Mouse (Mus musculus): ENCODE measurements at regions not wholly inside any gene's neighbourhood (a gene's known extent, or its start where the extent isn't known, plus 50 kb on each side); places are given as distances from the start of the nearest gene placed in this dataset.

- TF ChIP-seq POLR2A (IDR thresholded peaks at IDR 0.05; ENCODE audit: borderline replicate concordance, insufficient read depth, low read length): no peak
- TF ChIP-seq CTCF (IDR thresholded peaks at IDR 0.05; ENCODE audit: borderline replicate concordance, insufficient read depth, low read depth, low read length): no peak
These were observed 53.6 kb upstream of the Camk1g start for GRCm38 (mm10) chr1:193423653-193424075.
